Mouse (Mus musculus) liver, postnatal 0 days (tissue): Measurements from ENCODE around the gene Phc1.

Source experiments
- CTCF ChIP-seq: sonication (generic); IDR thresholded peaks from 2 replicates; pipeline ENCODE4 v1.5.1; 2016; ENCODE audit warnings: antibody characterized with exemption, low read depth
- EP300 ChIP-seq: IDR thresholded peaks from 2 replicates; pipeline ENCODE4 v1.6.1; 2016; ENCODE audit warnings: antibody characterized with exemption, low read depth, mild to moderate bottlenecking

GRCm38 (mm10) chr6:122325361-122325975, 14.9 kb downstream of the Phc1 start:
- TF ChIP-seq EP300 (no peak), CTCF (no peak)
